Mouse (Mus musculus) limb, embryonic 11.5 days (tissue): Measurements from ENCODE around the gene Actg2. TPM values are rescaled to one million over a fixed set of nuclear protein-coding genes. Genes with fewer than 3 reads are reported as not detected.

Experiments used
- ATAC-seq: fragments of 200-750 bp; cut with Nextera tagmentation; 2 replicates; pipeline ENCODE4 v1.8.0; 2017; ENCODE audit warnings: low read depth; ENCODE audit not compliant: insufficient number of reproducible peaks, low FRiP score, low TSS enrichment
- DNase-seq: peaks from one replicate; pipeline ENCODE4 v3.0.0-alpha.2; 2015; ENCODE audit warnings: low spot score
- H3K27ac ChIP-seq: fragments of 300-500 bp; sonication (generic); replicated peaks from 2 replicates; pipeline ENCODE4 v1.5.1; 2014; ENCODE audit warnings: low read depth, mild to moderate bottlenecking, low read length
- H3K27me3 ChIP-seq: fragments of 300-500 bp; sonication (generic); 2 replicates; pipeline ENCODE4 v1.6.1; 2014; ENCODE audit warnings: mild to moderate bottlenecking, low read length, mixed read lengths; ENCODE audit not compliant: control insufficient read depth, insufficient read depth
- H3K36me3 ChIP-seq: fragments of 300-500 bp; sonication (generic); 2 replicates; pipeline ENCODE4 v1.6.1; 2014; ENCODE audit warnings: mild to moderate bottlenecking, low read length, moderate library complexity, mixed read lengths; ENCODE audit not compliant: control insufficient read depth, insufficient read depth
- H3K4me1 ChIP-seq: fragments of 300-500 bp; sonication (generic); 2 replicates; pipeline ENCODE4 v1.6.1; 2014; ENCODE audit warnings: low read length, mixed read lengths; ENCODE audit not compliant: control insufficient read depth, insufficient read depth
- H3K4me2 ChIP-seq: fragments of 300-500 bp; sonication (generic); 2 replicates; pipeline ENCODE4 v1.6.1; 2014; ENCODE audit warnings: low read depth, mild to moderate bottlenecking, moderate library complexity; ENCODE audit not compliant: severe bottlenecking
- H3K4me3 ChIP-seq: fragments of 300-500 bp; sonication (generic); 2 replicates; pipeline ENCODE4 v1.5.1; 2014; ENCODE audit warnings: low read depth, low read length
- H3K9ac ChIP-seq: fragments of 300-500 bp; sonication (generic); 2 replicates; pipeline ENCODE4 v1.6.1; 2014; ENCODE audit warnings: mild to moderate bottlenecking, low read length
- H3K9me3 ChIP-seq: fragments of 300-500 bp; sonication (generic); 2 replicates; pipeline ENCODE4 v1.6.1; 2016; ENCODE audit warnings: low read length; ENCODE audit not compliant: control insufficient read depth
- WGBS: fragments of 180-500 bp; shearing (Covaris S2); extraction: QIAGEN DNeasy Blood & Tissue Kit; methylation state at CpG from one replicate; pipeline ENCODE4 v1.1.7; 2014; 5-methylcytosine and 5-hydroxymethylcytosine counted together
- polyA plus RNA-seq: library from polyadenylated mRNA; unstranded; fragments of >200 nt; fragmentation: Nextera tagmentation; extraction: Ambion mirVana; gene quantifications from 2 replicates; pipeline ENCODE4 v1.2.1, GENCODE M21; 2014

Actg2 gene
- polyA plus RNA-seq, 1 experiment from 2014 or later, result 0.76 TPM

GRCm38 (mm10) chr6:83496753-83497710, 39.0 kb downstream of the Actg2 start:
- no peak overlapping the region for H3K4me2 ChIP-seq
- DNase-seq (no peak), ATAC-seq (no peak)
- H3K4me3 ChIP-seq, result no peak overlapping the region
- no peaks in the 10 kb centered on the region for H3K4me1 ChIP-seq
- H3K27ac ChIP-seq, result no peak overlapping the region
- H3K9ac ChIP-seq, result no peak overlapping the region
- H3K27me3 ChIP-seq, result no peaks in the 10 kb centered on the region
- 90% methylated on average over 22 of the region's 22 CpGs for WGBS
- H3K9me3 ChIP-seq, result no peaks in the 10 kb centered on the region
- no peaks in the 10 kb centered on the region for H3K36me3 ChIP-seq

- 89% methylated on average over 9 of the region's 9 CpGs for WGBS
- H3K4me1 ChIP-seq, result no peaks in the 10 kb centered on the region
- H3K4me2 ChIP-seq, result no peak overlapping the region
- no peaks in the 10 kb centered on the region for H3K36me3 ChIP-seq
- no peak for ATAC-seq
- no peak overlapping the region for H3K9ac ChIP-seq
- DNase-seq, result no peak
- H3K9me3 ChIP-seq, result no peaks in the 10 kb centered on the region
- no peak overlapping the region for H3K4me3 ChIP-seq
- no peak overlapping the region for H3K27ac ChIP-seq
- H3K27me3 ChIP-seq, result no peaks in the 10 kb centered on the region
These were observed 39.9 kb downstream of the Actg2 start for GRCm38 (mm10) chr6:83496009-83496752.

GRCm38 (mm10) chr6:83490622-83491021, 45.4 kb downstream of the Actg2 start:
- WGBS, result 83% methylated on average over 4 of the region's 4 CpGs

GRCm38 (mm10) chr6:83488200-83488599, 47.9 kb downstream of the Actg2 start:
- Histone ChIP-seq H3K27me3 (no peaks in the 10 kb centered on the region), H3K9ac (no peak overlapping the region), H3K27ac (no peak overlapping the region), H3K4me3 (no peak overlapping the region), H3K9me3 (no peaks in the 10 kb centered on the region), H3K36me3 (peaks cover 6% of the 10 kb centered on the region), H3K4me2 (no peak overlapping the region), H3K4me1 (no peaks in the 10 kb centered on the region)
- ATAC-seq (no peak), DNase-seq (no peak)
- WGBS, result 78% methylated on average over 5 of the region's 5 CpGs

More at GRCm38 (mm10) chr6:83490622-83491021, 45.4 kb downstream of the Actg2 start:
- Histone ChIP-seq H3K9me3 (no peaks in the 10 kb centered on the region), H3K4me3 (no peak overlapping the region), H3K4me1 (no peaks in the 10 kb centered on the region), H3K4me2 (no peak overlapping the region), H3K27ac (no peak overlapping the region), H3K36me3 (peaks cover 3% of the 10 kb centered on the region), H3K27me3 (no peaks in the 10 kb centered on the region), H3K9ac (no peak overlapping the region)
- ATAC-seq (no peak), DNase-seq (no peak)

GRCm38 (mm10) chr6:83487298-83487697, 48.8 kb downstream of the Actg2 start:
- no peak for ATAC-seq
- no peak overlapping the region for H3K9ac ChIP-seq
- H3K27me3 ChIP-seq, result no peaks in the 10 kb centered on the region
- H3K4me2 ChIP-seq, result no peak overlapping the region
- no peak overlapping the region for H3K27ac ChIP-seq
- peaks cover 6% of the 10 kb centered on the region for H3K36me3 ChIP-seq
- no peaks in the 10 kb centered on the region for H3K9me3 ChIP-seq
- 89% methylated on average over 4 of the region's 4 CpGs for WGBS
- H3K4me3 ChIP-seq, result no peak overlapping the region
- H3K4me1 ChIP-seq, result no peaks in the 10 kb centered on the region
- DNase-seq, result no peak

GRCm38 (mm10) chr6:83485854-83486253, 50.2 kb downstream of the Actg2 start:
- 76% methylated on average over 4 of the region's 4 CpGs for WGBS
- DNase-seq (no peak), ATAC-seq (no peak)
- no peak overlapping the region for H3K4me3 ChIP-seq
- H3K4me2 ChIP-seq, result no peak overlapping the region
- peaks cover 6% of the 10 kb centered on the region for H3K36me3 ChIP-seq
- no peak overlapping the region for H3K27ac ChIP-seq
- H3K9me3 ChIP-seq, result no peaks in the 10 kb centered on the region
- H3K27me3 ChIP-seq, result no peaks in the 10 kb centered on the region
- no peak overlapping the region for H3K9ac ChIP-seq
- H3K4me1 ChIP-seq, result no peaks in the 10 kb centered on the region

- H3K4me3 ChIP-seq, result no peak overlapping the region
- ATAC-seq (no peak), DNase-seq (no peak)
- no peaks in the 10 kb centered on the region for H3K27me3 ChIP-seq
- peaks cover 6% of the 10 kb centered on the region for H3K36me3 ChIP-seq
- whole genome bisulfite sequencing, result 93% methylated on average over 7 of the region's 7 CpGs
- H3K4me2 ChIP-seq, result no peak overlapping the region
- no peak overlapping the region for H3K27ac ChIP-seq
- no peaks in the 10 kb centered on the region for H3K9me3 ChIP-seq
- H3K4me1 ChIP-seq, result no peaks in the 10 kb centered on the region
- no peak overlapping the region for H3K9ac ChIP-seq
These were observed 52.3 kb downstream of the Actg2 start for GRCm38 (mm10) chr6:83483776-83484175.

- Histone ChIP-seq H3K36me3 (peaks cover 2% of the 10 kb centered on the region; the same call in 1 of the 2 replicates), H3K27ac (no peak overlapping the region), H3K27me3 (no peaks in the 10 kb centered on the region), H3K4me3 (no peak overlapping the region), H3K4me2 (no peak overlapping the region), H3K9me3 (no peaks in the 10 kb centered on the region), H3K9ac (no peak overlapping the region), H3K4me1 (no peaks in the 10 kb centered on the region)
- ATAC-seq (no peak), DNase-seq (no peak)
- 56% methylated on average over 10 of the region's 10 CpGs for WGBS
These were observed 53.5 kb downstream of the Actg2 start for GRCm38 (mm10) chr6:83482418-83483085.
